Mouse (Mus musculus): ENCODE data around the gene Ephb2.
A peak's percentile ranks its signal among the peaks of the same experiment; 100 is the strongest.

Ephb2 gene

DNA sequence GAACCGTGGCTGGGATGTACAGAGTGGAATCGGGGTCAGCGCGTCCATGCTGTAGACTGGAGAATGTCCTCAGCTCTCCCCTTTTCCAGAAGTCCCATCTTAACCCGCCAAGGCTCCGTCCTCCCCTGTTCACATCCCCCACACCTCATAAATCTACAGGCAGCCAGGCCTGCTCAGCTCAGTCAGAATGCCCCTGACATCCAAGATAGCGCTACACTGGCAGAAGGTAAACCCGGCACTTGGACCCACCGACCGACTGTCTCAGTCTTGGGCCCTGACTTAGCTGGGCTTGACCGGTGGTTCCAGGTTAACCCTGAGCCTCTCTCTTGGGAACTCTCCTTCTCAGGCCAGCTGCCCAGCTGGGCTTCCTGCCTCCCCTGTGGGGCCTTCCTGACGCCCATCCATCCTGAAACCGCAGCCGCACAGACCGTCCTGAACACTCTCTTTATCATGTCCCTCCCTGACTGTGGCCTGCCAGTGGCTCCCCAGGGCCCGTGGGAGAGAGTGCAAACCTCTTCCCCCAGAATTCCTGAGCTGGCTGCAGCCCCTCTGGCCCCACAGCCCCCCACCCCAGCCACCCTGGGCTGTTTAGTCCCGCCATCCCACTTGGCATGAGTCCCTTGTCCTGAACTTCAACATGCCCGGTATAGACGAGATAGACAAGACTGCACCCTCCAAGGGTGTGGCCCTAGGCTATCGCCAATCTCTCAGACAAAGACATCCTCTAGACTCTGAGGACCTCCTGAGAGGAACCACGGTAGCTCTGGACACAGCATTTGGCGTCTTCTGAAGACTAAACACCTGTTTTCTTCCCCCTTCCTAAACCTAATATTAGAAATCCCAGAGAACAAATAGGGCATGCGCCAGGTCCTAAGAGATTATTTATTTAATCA is 37.9 kb downstream of the Ephb2 start:
- DNase-seq, result no peak

- no peak for DNase-seq
Observed at GRCm38 (mm10) chr4:136793320-136793719, 42.5 kb downstream of the Ephb2 start.

GRCm38 (mm10) chr4:136789821-136790220 is 46.0 kb downstream of the Ephb2 start:
- DNase-seq, result peak; percentile 35

- DNase-seq, result no peak
Observed at GRCm38 (mm10) chr4:136787357-136787756, 48.4 kb downstream of the Ephb2 start.

DNA sequence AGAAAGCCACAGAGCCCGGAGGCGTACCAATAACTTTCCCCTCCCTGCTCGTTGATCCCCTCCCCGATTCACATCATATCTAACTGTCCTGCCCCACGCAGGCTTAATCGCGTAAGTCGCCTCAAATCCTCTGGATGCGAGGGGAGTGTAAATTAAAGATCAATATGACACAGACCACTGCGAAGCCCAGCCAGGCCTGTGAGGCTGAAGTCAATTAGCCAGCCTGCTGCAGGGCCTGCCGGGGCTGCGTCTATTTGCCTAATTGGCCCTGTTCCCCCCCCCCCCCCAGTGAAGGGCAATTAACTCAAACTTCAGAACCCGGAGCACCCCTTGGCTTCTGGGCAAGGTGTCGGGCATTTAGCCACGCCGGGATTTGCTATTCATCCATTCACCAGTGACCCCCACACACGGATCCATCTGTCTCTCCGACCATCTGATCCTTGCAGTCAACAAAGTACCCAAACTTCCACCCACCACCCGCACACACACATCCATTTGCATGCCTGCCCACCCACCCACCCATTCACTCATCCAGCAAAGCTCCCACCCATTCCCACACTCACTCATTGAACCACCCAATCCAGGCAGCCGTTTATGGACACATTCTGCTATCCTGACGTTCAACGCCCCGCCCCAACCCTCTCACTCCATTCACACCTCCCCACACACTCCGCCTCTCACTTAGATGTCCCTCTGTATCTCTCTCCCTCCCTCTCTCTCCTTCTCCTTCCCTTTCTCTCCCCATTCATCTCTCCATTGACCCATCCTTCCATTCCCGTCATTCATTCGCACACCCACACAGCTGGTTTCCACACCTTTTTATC is 49.1 kb downstream of the Ephb2 start:
- no peak for DNase-seq

DNA sequence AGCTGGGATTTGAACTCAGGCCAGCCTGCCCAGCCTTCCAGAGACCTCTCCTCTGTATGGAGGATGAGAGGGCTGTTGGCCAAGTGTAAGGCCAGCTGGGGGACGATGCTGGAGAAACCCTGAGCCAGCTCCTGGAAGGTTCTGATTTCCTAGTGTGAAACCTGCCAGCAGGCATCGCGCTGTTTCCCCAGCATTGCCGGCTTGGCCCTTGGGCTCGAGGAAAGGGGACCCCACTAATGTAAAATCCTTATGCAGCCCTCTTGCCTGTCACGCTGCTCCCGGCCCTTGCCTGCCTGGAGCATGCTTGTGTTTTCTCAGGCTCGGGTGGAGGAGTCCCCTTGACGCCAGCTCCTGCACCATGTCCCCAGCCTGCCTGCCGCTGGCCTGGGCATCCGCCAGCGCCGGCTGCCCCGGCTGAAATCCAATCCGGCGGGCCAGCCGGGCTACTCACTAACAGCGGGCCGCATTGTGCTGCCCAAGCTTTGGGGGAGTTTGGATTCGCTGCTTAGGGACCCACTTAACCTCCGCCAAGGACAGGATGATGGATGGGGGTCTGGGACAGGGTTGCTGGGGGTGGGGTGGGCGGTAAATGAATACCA is 52.1 kb downstream of the Ephb2 start:
- peak; percentile 28 for DNase-seq

DNA sequence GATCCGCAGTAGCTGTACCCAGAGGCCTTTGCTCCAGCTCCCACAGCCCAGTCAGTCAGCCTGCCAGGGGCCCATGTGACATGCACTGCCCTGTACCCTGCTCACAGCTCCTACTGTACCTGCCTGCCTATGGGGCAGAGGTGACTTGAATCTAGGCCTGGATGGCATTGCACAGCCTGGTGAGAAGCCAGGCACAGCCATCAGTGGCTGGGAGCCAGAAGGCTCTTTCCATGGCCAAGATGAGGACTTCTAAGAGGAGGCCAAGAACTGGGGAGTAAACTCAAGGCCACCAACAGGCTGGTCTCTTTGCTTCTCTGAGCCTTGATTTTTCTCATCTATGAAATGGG is 53.2 kb downstream of the Ephb2 start:
- DNase-seq, result no peak

- DNase-seq, result peak; percentile 62
Observed at GRCm38 (mm10) chr4:136781868-136782578, 53.8 kb downstream of the Ephb2 start.

DNA sequence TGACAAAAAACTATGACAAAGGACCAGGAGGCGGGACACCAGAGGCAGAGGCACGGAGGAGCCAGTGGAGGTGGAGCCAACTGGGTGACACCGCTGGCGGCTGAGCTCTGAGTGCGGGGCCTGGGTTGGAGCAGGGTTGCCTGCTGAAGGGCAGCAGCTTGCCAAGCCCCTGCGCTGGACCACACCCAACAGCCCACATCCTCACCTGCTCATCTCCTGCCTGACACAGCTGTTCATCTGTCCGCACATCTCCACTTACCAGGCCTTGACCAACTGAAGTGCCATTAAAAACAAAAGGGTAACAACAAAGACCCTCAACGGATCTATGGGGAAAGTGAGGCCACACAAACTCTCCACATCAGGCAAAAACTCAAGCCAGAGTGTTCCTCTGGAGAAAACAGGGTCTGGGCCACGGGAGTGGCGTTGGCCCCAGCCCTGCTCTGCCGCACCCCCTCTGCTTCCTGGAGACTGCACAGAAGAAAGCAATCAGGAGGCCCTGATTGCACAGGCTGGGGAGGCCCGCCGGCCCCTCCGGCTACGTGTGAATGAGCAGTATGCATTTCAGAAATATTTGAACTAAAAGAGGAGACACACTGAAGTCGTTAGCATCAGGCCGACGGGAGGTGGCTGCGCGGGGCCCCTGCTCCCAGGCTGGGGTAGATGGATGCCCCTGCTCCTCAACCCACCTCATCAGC is 55.4 kb downstream of the Ephb2 start:
- no peak for DNase-seq

GRCm38 (mm10) chr4:136779156-136779555 is 56.6 kb downstream of the Ephb2 start:
- DNase-seq, result no peak

GRCm38 (mm10) chr4:136776471-136776892 is 59.3 kb downstream of the Ephb2 start:
- DNase-seq, result no peak

- no peak for DNase-seq
Observed at GRCm38 (mm10) chr4:136775903-136776302, 59.9 kb downstream of the Ephb2 start.

DNA sequence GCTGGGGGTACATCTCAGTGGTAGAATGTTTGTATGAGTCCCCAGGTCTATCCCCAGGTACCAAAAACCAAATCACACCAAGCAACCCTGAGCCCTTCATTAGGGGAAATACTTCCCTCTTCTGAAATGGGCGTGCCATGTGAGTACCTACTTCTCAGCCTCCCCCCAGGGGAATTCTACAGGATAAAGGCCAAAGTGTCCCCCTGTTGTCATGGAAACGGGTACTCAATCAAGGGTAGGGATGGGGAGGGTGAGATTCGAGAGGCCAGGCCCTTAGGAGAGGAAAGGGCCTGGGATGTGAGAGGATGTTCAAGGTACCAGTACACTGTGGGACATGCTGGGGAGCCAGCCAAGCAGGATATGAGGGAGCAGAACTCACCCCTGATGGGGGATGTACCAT is 61.6 kb downstream of the Ephb2 start:
- DNase-seq, result no peak

DNA sequence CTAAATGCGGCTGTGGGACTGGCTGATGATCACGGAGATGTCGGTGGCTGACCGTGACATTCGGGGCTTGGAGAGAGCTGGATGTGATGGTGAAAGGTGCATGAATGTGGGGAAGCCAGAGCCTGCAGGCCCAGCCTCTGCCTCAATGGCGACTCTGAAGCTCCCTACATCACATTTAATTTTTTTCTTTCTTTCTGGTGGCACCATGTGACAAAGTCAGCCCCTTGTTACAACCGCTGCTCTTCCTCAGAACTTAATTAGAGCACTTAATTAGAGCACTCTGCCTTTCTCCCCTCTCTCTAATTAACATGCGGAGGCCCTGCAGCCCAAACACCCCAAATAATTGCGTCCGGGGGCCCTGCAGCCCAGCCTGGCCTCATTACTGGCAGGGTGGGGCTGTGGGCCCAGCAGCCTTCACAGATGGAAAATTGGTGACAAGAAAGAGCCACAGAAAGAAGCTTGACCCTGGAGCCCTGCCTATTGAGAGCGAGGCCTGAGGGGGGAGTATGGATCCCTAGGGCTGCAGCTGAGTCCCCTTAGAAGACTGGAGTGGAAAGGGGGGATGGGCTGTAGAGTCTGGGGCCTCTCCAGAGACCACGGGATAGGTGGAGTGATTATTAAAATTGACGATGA is 62.7 kb downstream of the Ephb2 start:
- DNase-seq, result no peak

DNA sequence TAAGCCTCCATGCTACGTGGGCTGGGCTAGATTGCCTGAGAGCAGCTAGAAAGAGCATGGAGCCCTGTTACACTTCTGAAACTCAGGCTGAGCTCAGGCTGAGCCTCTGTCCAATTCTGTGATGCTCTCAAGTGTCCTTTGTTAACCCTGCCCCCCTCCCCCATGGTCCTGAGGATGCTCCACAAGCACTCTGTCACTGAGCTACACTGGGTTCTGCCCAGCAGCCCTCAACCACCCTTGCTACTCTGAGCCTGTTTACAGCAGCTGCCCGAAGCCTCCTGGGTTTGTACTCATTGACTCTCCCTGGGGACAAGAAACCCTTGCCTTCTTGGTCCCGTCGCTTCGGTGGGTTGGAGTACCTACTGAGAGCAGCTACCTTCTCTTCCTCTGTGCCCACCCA is 63.5 kb downstream of the Ephb2 start:
- no peak for DNase-seq

- DNase-seq, result no peak
Observed at GRCm38 (mm10) chr4:136770718-136771117, 65.1 kb downstream of the Ephb2 start.

- no peak for DNase-seq
Observed at GRCm38 (mm10) chr4:136768499-136768898, 67.3 kb downstream of the Ephb2 start.

DNA sequence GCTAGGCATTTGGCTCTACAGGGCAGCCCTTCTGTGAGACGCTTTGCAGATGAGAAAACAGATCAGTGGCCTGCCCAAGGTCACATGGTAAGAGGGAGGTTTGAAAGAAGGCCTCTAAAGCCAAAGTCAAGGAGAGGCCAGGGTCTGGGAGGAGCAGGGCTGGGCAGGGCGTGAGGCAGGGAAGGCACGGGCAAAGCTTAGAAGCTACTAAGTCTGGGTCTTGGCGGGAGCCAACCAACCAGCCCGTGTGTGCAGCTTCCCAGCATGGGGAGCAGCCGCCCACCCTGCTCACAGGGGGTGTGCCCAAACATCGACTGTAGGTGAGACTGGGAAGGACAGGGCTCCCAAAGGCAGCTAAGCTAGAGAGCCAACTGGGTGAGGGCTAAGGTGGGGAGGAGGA is 70.7 kb downstream of the Ephb2 start:
- no peak for DNase-seq

DNA sequence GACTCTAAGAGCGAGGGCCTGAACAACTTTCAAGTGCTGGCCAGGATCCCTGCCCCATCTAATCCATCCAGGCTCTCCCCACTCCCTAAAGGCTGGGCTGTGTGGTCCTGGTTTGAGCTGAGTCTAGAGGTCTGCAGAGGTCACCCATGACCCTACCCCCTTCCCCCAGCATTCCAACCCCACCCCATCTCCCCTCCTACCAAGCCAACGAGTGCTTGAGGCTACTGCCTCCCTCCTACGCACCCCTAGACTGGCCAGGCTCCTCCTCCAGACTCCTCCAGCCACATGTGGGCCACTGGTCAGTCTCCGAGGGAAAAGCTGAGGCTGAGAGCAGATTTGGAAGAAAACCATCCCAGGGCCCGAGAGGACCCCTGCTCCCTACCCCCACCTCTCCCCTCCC is 72.4 kb downstream of the Ephb2 start:
- DNase-seq, result no peak

DNA sequence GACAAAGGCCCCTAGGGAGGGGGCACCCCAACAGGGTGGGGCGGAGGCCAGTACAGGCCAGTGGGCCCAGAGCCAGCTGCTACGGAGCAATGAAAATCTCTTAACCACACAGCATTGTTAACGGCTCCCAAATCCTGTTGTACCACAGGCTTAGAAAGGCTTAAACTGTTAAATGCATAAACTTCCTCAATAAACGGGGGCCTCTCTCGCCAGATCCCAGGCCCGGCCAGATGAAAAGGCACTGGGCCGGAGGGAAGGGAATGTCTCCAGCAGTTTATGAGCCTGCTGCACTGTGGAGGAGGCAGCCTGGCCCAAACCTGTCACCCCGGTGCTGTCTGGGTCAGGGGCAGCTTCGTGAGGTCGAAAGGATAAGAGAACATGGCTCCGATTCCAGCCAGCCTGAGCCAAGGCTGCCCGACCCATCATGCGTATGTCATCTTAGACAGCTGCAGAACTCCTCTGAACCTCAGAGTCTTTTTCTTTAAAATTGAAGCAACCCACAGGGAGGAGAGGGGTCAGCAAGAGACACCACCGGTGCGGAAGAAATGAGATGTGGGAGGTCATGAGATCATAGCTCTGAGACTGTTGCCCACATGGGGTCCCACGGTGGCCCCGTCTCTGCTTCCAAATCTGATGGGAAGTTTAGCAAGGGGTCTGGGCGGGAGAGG is 73.9 kb downstream of the Ephb2 start:
- no peak for DNase-seq

GRCm38 (mm10) chr4:136760882-136761281 is 74.9 kb downstream of the Ephb2 start:
- no peak for DNase-seq
